Mouse (Mus musculus) WW6 (cell line): ENCODE data around the gene Bdnf.

Source experiments
- DNase-seq: peaks from one replicate; pipeline ENCODE4 v3.0.0-alpha.2; 2013; ENCODE audit warnings: low read depth, low spot score

Gene Bdnf

GRCm38 (mm10) chr2:109704053-109704452 lies 29.6 kb downstream of the Bdnf start:
- DNase-seq, result no peak

GRCm38 (mm10) chr2:109706524-109706923 lies 32.0 kb downstream of the Bdnf start:
- DNase-seq, result no peak

GRCm38 (mm10) chr2:109709346-109709745 lies 34.8 kb downstream of the Bdnf start:
- no peak for DNase-seq

- no peak for DNase-seq
Observed at GRCm38 (mm10) chr2:109711049-109711448, 36.5 kb downstream of the Bdnf start.

GRCm38 (mm10) chr2:109725261-109725660 lies 50.8 kb downstream of the Bdnf start:
- DNase-seq, result no peak

- no peak for DNase-seq
Observed at GRCm38 (mm10) chr2:109725831-109726230, 51.3 kb downstream of the Bdnf start.

GRCm38 (mm10) chr2:109729221-109729620 lies 54.7 kb downstream of the Bdnf start:
- no peak for DNase-seq

- DNase-seq, result no peak
Observed at GRCm38 (mm10) chr2:109733201-109734039, 58.9 kb downstream of the Bdnf start.

GRCm38 (mm10) chr2:109734228-109734627 lies 59.7 kb downstream of the Bdnf start:
- DNase-seq, result no peak

- DNase-seq, result no peak
Observed at GRCm38 (mm10) chr2:109734666-109735065, 60.2 kb downstream of the Bdnf start.

GRCm38 (mm10) chr2:109735347-109735746 lies 60.8 kb downstream of the Bdnf start:
- DNase-seq, result no peak

- no peak for DNase-seq
Observed at GRCm38 (mm10) chr2:109736306-109736705, 61.8 kb downstream of the Bdnf start.

- no peak for DNase-seq
Observed at GRCm38 (mm10) chr2:109738331-109738730, 63.8 kb downstream of the Bdnf start.

GRCm38 (mm10) chr2:109743208-109743960 lies 68.9 kb downstream of the Bdnf start:
- DNase-seq, result no peak

- DNase-seq, result no peak
Observed at GRCm38 (mm10) chr2:109746223-109746622, 71.7 kb downstream of the Bdnf start.

- no peak for DNase-seq
Observed at GRCm38 (mm10) chr2:109748412-109748811, 73.9 kb downstream of the Bdnf start.

- DNase-seq, result no peak
Observed at GRCm38 (mm10) chr2:109748815-109749214, 74.3 kb downstream of the Bdnf start.

GRCm38 (mm10) chr2:109749964-109750363 lies 75.5 kb downstream of the Bdnf start:
- DNase-seq, result no peak

GRCm38 (mm10) chr2:109750484-109750883 lies 76.0 kb downstream of the Bdnf start:
- no peak for DNase-seq

GRCm38 (mm10) chr2:109756305-109756704 lies 81.8 kb downstream of the Bdnf start:
- DNase-seq, result no peak

- no peak for DNase-seq
Observed at GRCm38 (mm10) chr2:109766772-109767171, 92.3 kb downstream of the Bdnf start.

GRCm38 (mm10) chr2:109768814-109769213 lies 94.3 kb downstream of the Bdnf start:
- DNase-seq, result no peak

- DNase-seq, result no peak
Observed at GRCm38 (mm10) chr2:109776374-109776773, 101.9 kb downstream of the Bdnf start.
